Mouse (Mus musculus): ENCODE results near the gene Dhrs7b. TPM values are rescaled to one million over a fixed set of nuclear protein-coding genes. Genes with fewer than 3 reads are reported as not detected.

Dhrs7b gene
- polyA plus RNA-seq, 1 experiment = not detected

GRCm38 (mm10) chr11:60903661-60904061, 73.2 kb downstream of the Dhrs7b start:
- H3K27ac ChIP-seq (ENCODE audit: insufficient read depth, low read depth, low read length) = no peak overlapping the region
- 75% methylated on average over 6 of the region's 6 CpGs for WGBS
- TF ChIP-seq CTCF (IDR thresholded peaks at IDR 0.05; ENCODE audit: insufficient read depth, low read depth, low read length) (no peak), POLR2A (IDR thresholded peaks at IDR 0.05; ENCODE audit: insufficient read depth, low read depth, low read length) (no peak)
- H3K4me1 ChIP-seq (ENCODE audit: control insufficient read depth, insufficient read depth, low read length) = no peaks in the 10 kb centered on the region
- H3K4me3 ChIP-seq (ENCODE audit: insufficient read depth, low read depth, low read length) = no peak overlapping the region

GRCm38 (mm10) chr11:60905407-60906120, 75.1 kb downstream of the Dhrs7b start:
- Histone ChIP-seq H3K4me3 (ENCODE audit: insufficient read depth, low read depth, low read length) (no peak overlapping the region), H3K27ac (ENCODE audit: insufficient read depth, low read depth, low read length) (no peak overlapping the region), H3K4me1 (ENCODE audit: control insufficient read depth, insufficient read depth, low read length) (peaks cover 7% of the 10 kb centered on the region; the same call in 1 of the 2 replicates)
- WGBS = 78% methylated on average over 10 of the region's 10 CpGs
- no peak for TF ChIP-seq POLR2A (IDR thresholded peaks at IDR 0.05; ENCODE audit: insufficient read depth, low read depth, low read length)
- TF ChIP-seq CTCF (IDR thresholded peaks at IDR 0.05; ENCODE audit: insufficient read depth, low read depth, low read length) = no peak

GRCm38 (mm10) chr11:60906449-60906848, 76.0 kb downstream of the Dhrs7b start:
- peaks cover 8% of the 10 kb centered on the region for H3K4me1 ChIP-seq (ENCODE audit: control insufficient read depth, insufficient read depth, low read length)
- TF ChIP-seq CTCF (IDR thresholded peaks at IDR 0.05; ENCODE audit: insufficient read depth, low read depth, low read length) (no peak), POLR2A (IDR thresholded peaks at IDR 0.05; ENCODE audit: insufficient read depth, low read depth, low read length) (no peak)
- no peak overlapping the region for H3K27ac ChIP-seq (ENCODE audit: insufficient read depth, low read depth, low read length)
- 91% methylated on average over 4 of the region's 4 CpGs for whole genome bisulfite sequencing
- no peak overlapping the region for H3K4me3 ChIP-seq (ENCODE audit: insufficient read depth, low read depth, low read length)

GRCm38 (mm10) chr11:60908073-60908472, 77.6 kb downstream of the Dhrs7b start:
- peaks cover 17% of the 10 kb centered on the region for H3K4me1 ChIP-seq (ENCODE audit: control insufficient read depth, insufficient read depth, low read length)
- WGBS = 57% methylated on average over 3 of the region's 3 CpGs

GRCm38 (mm10) chr11:60909626-60910025, 79.2 kb downstream of the Dhrs7b start:
- no peak overlapping the region for H3K4me3 ChIP-seq (ENCODE audit: insufficient read depth, low read depth, low read length)
- H3K27ac ChIP-seq (ENCODE audit: insufficient read depth, low read depth, low read length) = no peak overlapping the region
- H3K4me1 ChIP-seq (ENCODE audit: control insufficient read depth, insufficient read depth, low read length) = peaks cover 17% of the 10 kb centered on the region
- 64% methylated on average over 1 of the region's 1 CpGs for WGBS
- TF ChIP-seq CTCF (IDR thresholded peaks at IDR 0.05; ENCODE audit: insufficient read depth, low read depth, low read length) (no peak), POLR2A (IDR thresholded peaks at IDR 0.05; ENCODE audit: insufficient read depth, low read depth, low read length) (no peak)

More at GRCm38 (mm10) chr11:60908073-60908472, 77.6 kb downstream of the Dhrs7b start:
- H3K27ac ChIP-seq (ENCODE audit: insufficient read depth, low read depth, low read length) = no peak overlapping the region
- TF ChIP-seq POLR2A (IDR thresholded peaks at IDR 0.05; ENCODE audit: insufficient read depth, low read depth, low read length) (no peak), CTCF (IDR thresholded peaks at IDR 0.05; ENCODE audit: insufficient read depth, low read depth, low read length) (no peak)
- no peak overlapping the region for H3K4me3 ChIP-seq (ENCODE audit: insufficient read depth, low read depth, low read length)

Other genes starting within 250 kb of the Dhrs7b start
- gene Llgl1, start 130.9 kb upstream of the Dhrs7b start, polyA plus RNA-seq (2012; ENCODE audit: insufficient read depth, insufficient read length, low replicate concordance, missing spikeins) = not detected in 2 replicates
- gene Flii, start 103.4 kb upstream of the Dhrs7b start, polyA plus RNA-seq (2012; ENCODE audit: insufficient read depth, insufficient read length, low replicate concordance, missing spikeins) = not detected in 2 replicates
- not detected in 2 replicates for gene Mief2, start 102.2 kb upstream of the Dhrs7b start, polyA plus RNA-seq (2012; ENCODE audit: insufficient read depth, insufficient read length, low replicate concordance, missing spikeins)
- gene Top3a, start 53.3 kb upstream of the Dhrs7b start, polyA plus RNA-seq (2012; ENCODE audit: insufficient read depth, insufficient read length, low replicate concordance, missing spikeins) = not detected in 2 replicates
- not detected in 2 replicates for gene Smcr8, start 53.1 kb upstream of the Dhrs7b start, polyA plus RNA-seq (2012; ENCODE audit: insufficient read depth, insufficient read length, low replicate concordance, missing spikeins)
- gene Shmt1, start 18.9 kb upstream of the Dhrs7b start, polyA plus RNA-seq (2012; ENCODE audit: insufficient read depth, insufficient read length, low replicate concordance, missing spikeins) = not detected in 2 replicates
- not detected in 2 replicates for gene Tmem11, start 48.6 kb downstream of the Dhrs7b start, polyA plus RNA-seq (2012; ENCODE audit: insufficient read depth, insufficient read length, low replicate concordance, missing spikeins)
- gene Natd1, start 84.1 kb downstream of the Dhrs7b start, polyA plus RNA-seq (2012; ENCODE audit: insufficient read depth, insufficient read length, low replicate concordance, missing spikeins) = not detected in 2 replicates
- not detected in 2 replicates for gene Map2k3, start 101.4 kb downstream of the Dhrs7b start, polyA plus RNA-seq (2012; ENCODE audit: insufficient read depth, insufficient read length, low replicate concordance, missing spikeins)
- gene Kcnj12, start 191.9 kb downstream of the Dhrs7b start, polyA plus RNA-seq (2012; ENCODE audit: insufficient read depth, insufficient read length, low replicate concordance, missing spikeins) = not detected in 2 replicates